Mouse (Mus musculus) embryonic fibroblast, embryonic 13.5 days (primary cell): ENCODE results near the gene Krt25.

ENCODE experiments used
- CTCF ChIP-seq: IDR thresholded peaks from 2 replicates; pipeline ENCODE4 v1.5.1; 2011; ENCODE audit warnings: mild to moderate bottlenecking, control low read depth, low read length, moderate library complexity, borderline replicate concordance; ENCODE audit not compliant: insufficient read depth
- POLR2A ChIP-seq: IDR thresholded peaks from 2 replicates; pipeline ENCODE4 v1.6.1; 2011; ENCODE audit warnings: low read depth, mild to moderate bottlenecking, control low read depth, low read length, moderate library complexity

- no peak for TF ChIP-seq CTCF
- TF ChIP-seq POLR2A: no peak
Measured at GRCm38 (mm10) chr11:99361423-99361822, 38.7 kb upstream of the Krt25 start.
